Mouse (Mus musculus) MN1 (cell line): ENCODE measurements at regions not wholly inside any gene's neighbourhood (a gene's known extent, or its start where the extent isn't known, plus 50 kb on each side); places are given as distances from the start of the nearest gene placed in this dataset.

ENCODE experiments used
- DNase-seq: peaks from one replicate; pipeline ENCODE4 v3.0.0-alpha.2; 2016; ENCODE audit warnings: low spot score

- no peak for DNase-seq
Observed at GRCm38 (mm10) chr2:48624040-48624439, 189.9 kb upstream of the Acvr2a start.

GRCm38 (mm10) chr2:48624461-48624860, 189.4 kb upstream of the Acvr2a start:
- DNase-seq: no peak

GRCm38 (mm10) chr2:48627011-48627410, 186.9 kb upstream of the Acvr2a start:
- no peak for DNase-seq

- DNase-seq: no peak
Observed at GRCm38 (mm10) chr2:48629106-48630050, 184.5 kb upstream of the Acvr2a start.

DNA sequence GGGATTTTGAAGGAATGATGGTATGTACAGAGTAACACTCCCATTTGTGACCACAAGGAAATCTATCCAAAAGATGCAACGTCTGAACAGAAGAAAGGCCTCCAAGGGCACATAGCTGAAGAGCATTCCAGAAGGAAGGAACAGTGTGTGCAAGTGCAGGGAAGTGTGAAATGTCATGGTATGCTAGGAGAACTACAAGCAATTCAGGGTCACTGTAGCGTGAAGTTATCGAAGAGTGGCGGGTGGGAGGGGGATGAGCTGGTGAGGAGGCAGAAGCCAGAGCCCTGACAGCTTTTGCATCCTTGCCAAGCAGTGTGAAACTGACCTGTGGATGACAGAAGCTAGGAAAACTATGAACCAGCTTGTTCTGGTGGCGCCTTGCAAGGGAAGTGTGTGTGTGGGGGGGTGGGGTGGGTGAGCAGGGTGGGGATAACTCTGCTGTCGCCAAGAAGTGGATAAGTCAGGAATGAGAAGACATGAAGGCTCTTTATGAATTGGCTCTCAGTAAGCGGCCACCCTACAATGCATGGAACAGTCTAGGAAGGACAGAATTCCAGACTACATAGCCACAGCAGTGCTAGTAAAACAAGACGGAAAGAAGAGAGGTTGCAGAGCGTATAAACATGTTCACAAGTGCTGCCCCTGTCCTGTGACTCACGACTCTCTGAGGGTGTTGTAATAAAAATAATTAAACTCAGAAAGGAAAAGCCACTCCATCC, 179.3 kb upstream of the Acvr2a start:
- no peak for DNase-seq

GRCm38 (mm10) chr2:48636108-48636507, 177.8 kb upstream of the Acvr2a start:
- no peak for DNase-seq

DNA sequence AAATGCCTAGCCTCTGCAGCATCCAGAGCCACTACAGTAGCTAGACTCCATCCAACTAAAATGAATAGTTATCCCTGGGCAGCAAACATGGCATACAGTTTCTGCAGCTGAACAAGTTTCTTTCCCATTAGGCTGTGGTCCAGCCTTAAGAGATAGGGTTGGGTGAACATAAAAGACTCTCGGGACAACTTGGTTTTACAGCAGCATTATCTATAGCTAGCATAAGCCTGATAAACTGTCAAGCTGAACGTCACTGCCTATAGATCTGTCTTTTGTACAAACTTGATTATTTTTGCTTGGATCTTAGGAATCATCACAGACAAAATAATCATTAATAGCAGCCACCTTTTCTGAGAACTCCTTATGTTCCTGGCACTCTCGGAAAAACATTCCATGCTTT, 169.8 kb upstream of the Acvr2a start:
- DNase-seq: no peak

DNA sequence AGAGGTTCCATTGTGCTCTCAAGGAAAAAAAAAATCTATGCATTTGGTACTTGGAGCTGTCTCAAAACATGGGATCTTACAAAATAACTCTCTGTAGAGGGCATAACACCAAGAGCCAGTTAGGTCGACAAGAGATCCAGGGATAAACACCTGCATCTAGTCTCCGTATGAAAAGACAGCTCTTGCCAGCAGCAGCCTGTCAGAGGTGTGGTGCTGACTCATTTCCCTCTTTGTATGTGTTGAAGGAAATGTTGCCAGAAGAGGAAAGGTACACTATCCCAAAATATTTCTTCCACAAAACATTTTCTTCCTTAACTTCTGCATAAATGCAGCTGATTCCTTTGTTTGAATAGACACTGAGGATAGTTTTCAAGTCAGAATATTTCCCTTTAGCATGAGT, 163.6 kb upstream of the Acvr2a start:
- DNase-seq: no peak

- no peak for DNase-seq
Observed at GRCm38 (mm10) chr2:48661222-48661621, 152.7 kb upstream of the Acvr2a start.

- no peak for DNase-seq
Observed at GRCm38 (mm10) chr2:48665103-48665502, 148.8 kb upstream of the Acvr2a start.

- no peak for DNase-seq
Observed at GRCm38 (mm10) chr2:48689098-48689497, 124.8 kb upstream of the Acvr2a start.

- no peak for DNase-seq
Observed at GRCm38 (mm10) chr2:48694509-48694908, 119.4 kb upstream of the Acvr2a start.

DNA sequence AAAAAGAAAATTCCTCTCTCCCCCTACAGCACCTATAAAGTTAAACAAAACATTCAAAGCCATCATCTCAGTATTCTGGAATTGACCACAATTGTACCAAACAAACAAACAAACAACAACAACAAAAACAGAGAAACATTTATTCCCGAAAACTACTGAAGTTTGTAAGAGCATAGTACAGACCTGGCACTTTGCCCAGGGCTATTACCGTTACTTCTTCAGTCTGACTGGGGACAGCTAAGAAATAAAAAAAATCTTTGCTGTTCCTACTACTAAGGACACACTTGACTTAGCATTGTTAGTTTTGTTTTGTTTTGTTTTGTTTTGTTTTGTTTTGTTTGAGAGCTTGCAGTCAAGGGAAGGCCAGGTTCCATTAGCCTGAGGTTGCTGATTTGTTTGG, 113.0 kb upstream of the Acvr2a start:
- no peak for DNase-seq

GRCm38 (mm10) chr2:48705103-48705804, 108.7 kb upstream of the Acvr2a start:
- no peak for DNase-seq

DNA sequence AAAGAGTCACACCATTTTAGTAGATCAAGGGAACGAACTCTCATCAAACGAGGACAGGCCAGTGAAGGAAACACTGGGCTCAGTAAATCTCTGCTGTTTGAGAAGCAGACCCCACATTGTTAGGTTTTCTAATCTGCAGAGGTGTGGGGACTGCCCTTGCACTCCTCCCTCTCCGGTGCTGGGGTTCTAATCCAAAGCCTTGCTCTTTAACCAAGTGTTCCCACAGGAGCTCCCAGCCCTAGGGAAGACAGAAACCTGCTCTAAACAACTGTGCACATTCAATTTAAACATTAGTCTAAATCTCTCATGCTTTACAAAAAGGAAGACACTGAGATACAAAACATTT, 108.1 kb upstream of the Acvr2a start:
- DNase-seq: no peak

GRCm38 (mm10) chr2:48706188-48706587, 107.7 kb upstream of the Acvr2a start:
- no peak for DNase-seq

DNA sequence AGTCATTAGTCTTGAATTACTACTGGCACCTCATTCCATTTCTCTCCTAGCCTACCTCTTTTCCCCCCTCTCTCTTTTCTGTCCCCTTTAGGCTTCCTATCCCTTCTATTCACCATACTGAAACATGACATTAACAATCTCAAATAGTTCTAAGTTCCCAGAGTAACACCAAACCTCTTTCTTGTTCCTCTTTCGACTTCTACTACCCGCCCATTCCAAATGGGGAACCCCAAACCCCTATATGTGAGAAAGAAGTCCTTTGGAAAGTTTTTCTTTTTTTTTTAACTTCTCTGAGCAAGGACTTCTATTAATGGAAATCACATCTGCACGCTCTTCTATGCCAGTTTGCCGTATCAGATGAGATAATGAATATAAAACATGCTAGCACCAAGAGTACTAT, 97.7 kb upstream of the Acvr2a start:
- DNase-seq: no peak

- DNase-seq: no peak
Observed at GRCm38 (mm10) chr2:48717770-48718169, 96.1 kb upstream of the Acvr2a start.

DNA sequence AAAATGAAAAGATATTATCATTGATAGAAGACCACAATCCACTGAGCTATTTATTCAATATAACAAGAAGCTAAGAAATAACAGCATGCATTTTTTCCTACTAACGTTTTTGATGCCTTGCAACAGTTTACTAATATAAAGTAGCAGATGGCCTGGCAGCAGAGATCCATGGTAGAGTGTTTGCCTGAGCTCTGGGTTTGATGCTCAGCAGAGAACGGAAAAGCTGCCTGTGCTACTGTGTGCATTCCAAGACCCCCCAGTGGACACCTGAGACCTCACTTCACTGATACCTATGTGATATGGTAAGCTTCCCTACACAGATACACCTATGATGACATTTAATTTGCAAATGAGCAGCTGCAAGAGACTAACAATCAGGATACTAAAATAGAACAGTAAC, 95.6 kb upstream of the Acvr2a start:
- no peak for DNase-seq

- DNase-seq: no peak
Observed at GRCm38 (mm10) chr2:48730780-48731179, 83.1 kb upstream of the Acvr2a start.

- DNase-seq: no peak
Observed at GRCm38 (mm10) chr2:48733936-48734335, 80.0 kb upstream of the Acvr2a start.

DNA sequence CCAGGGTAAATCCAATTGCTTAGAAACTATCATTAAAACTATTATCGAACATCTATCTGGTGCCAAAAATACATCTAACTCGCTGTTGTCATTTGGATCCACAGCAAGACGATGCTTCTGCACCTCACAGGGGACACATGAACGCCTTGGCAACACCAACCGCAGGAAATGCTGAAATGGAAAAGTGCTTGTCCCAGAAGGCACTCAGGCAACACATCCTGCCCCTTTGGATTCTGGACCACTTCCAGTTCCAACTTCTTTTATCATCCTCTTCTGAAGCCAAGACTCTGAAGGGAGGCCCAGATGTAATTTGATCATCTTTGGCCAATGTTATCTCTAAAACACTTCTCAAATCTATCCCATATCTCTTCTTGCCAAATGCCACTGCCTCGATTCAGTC, 79.4 kb upstream of the Acvr2a start:
- no peak for DNase-seq

DNA sequence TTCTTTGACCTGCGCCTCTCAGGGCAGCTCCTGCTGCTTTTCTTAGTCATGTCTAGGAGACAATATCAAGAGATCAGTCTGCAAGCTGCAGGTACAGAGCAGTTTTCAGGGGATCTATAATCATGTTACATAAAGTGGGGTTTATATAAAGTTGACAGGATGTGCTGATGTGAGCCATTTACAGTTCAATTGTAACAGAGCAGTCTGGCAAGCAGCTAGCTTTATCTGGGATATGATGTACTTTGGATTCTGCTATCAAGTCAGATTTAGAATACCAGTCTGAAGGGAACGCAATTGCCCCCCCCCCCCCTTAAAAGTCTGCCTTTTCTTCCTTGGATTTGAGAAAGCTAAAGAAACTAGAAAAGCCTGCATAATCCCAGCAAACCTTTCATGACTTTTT, 77.6 kb upstream of the Acvr2a start:
- DNase-seq: no peak
